Mouse (Mus musculus) liver, adult 2 months (tissue): Measurements from ENCODE around the gene Dst.

ENCODE experiments used
- CTCF ChIP-seq: fragments of 200-500 bp; IDR thresholded peaks from 2 replicates; pipeline ENCODE4 v1.5.1; 2011; ENCODE audit warnings: low read depth, low read length, control low read depth
- POLR2A ChIP-seq: fragments of 200-500 bp; IDR thresholded peaks from 2 replicates; pipeline ENCODE4 v1.6.1; 2011; ENCODE audit warnings: low read length, control low read depth; ENCODE audit not compliant: insufficient read depth; ENCODE audit errors: extremely low read depth

GRCm38 (mm10) chr1:34102604-34103003, 194.6 kb downstream of the Dst start:
- no peak for TF ChIP-seq CTCF
- TF ChIP-seq POLR2A: no peak
